Mouse (Mus musculus) hindbrain, embryonic 16.5 days (tissue): Measurements from ENCODE around the gene Bag3. TPM values are rescaled to one million over a fixed set of nuclear protein-coding genes. Genes with fewer than 3 reads are reported as not detected.

ENCODE experiments used
- ATAC-seq: fragments of 200-750 bp; cut with Nextera tagmentation; 2 replicates; pipeline ENCODE4 v1.8.0; 2017; ENCODE audit warnings: moderate TSS enrichment, moderate library complexity
- H3K27ac ChIP-seq: fragments of 300-500 bp; sonication (generic); 2 replicates; pipeline ENCODE4 v1.5.1; 2014; ENCODE audit warnings: low read depth, mild to moderate bottlenecking, control low read depth, low read length, moderate library complexity
- H3K27me3 ChIP-seq: fragments of 300-500 bp; sonication (generic); replicated peaks from 2 replicates; pipeline ENCODE4 v1.6.1; 2014; ENCODE audit warnings: low read length; ENCODE audit not compliant: control insufficient read depth, insufficient read depth
- H3K36me3 ChIP-seq: fragments of 300-500 bp; sonication (generic); 2 replicates; pipeline ENCODE4 v1.6.1; 2014; ENCODE audit warnings: mild to moderate bottlenecking, low read length, moderate library complexity, mixed read lengths; ENCODE audit not compliant: control insufficient read depth, insufficient read depth
- H3K4me1 ChIP-seq: fragments of 300-500 bp; sonication (generic); 2 replicates; pipeline ENCODE4 v1.6.1; 2014; ENCODE audit warnings: low read depth, low read length; ENCODE audit not compliant: control insufficient read depth, insufficient read depth
- H3K4me2 ChIP-seq: fragments of 300-500 bp; sonication (generic); 2 replicates; pipeline ENCODE4 v1.6.1; 2014; ENCODE audit warnings: mild to moderate bottlenecking, low read length, control low read depth, moderate library complexity
- H3K4me3 ChIP-seq: fragments of 300-500 bp; sonication (generic); 2 replicates; pipeline ENCODE4 v1.5.1; 2014; ENCODE audit warnings: mild to moderate bottlenecking, low read length, control low read depth, moderate library complexity
- H3K9ac ChIP-seq: fragments of 300-500 bp; sonication (generic); 2 replicates; pipeline ENCODE4 v1.6.1; 2014; ENCODE audit warnings: low read depth, mild to moderate bottlenecking, control low read depth, low read length, moderate library complexity
- H3K9me3 ChIP-seq: fragments of 300-500 bp; sonication (generic); 2 replicates; pipeline ENCODE4 v1.6.1; 2014; ENCODE audit warnings: mild to moderate bottlenecking, low read length, moderate library complexity; ENCODE audit not compliant: control insufficient read depth
- WGBS: fragments of 180-500 bp; shearing (Covaris S2); extraction: QIAGEN DNeasy Blood & Tissue Kit; methylation state at CpG from one replicate; pipeline ENCODE4 v1.1.7; 2014; 5-methylcytosine and 5-hydroxymethylcytosine counted together
- polyA plus RNA-seq: library from polyadenylated mRNA; unstranded; fragments of >200 nt; fragmentation: Nextera tagmentation; extraction: Ambion mirVana; gene quantifications from 2 replicates; pipeline ENCODE4 v1.2.1, GENCODE M21; 2015

The Bag3 gene
- polyA plus RNA-seq, 1 experiment from 2014 or later, result 2.7 TPM

- WGBS, result 69% methylated on average over 9 of the region's 9 CpGs
- peak overlapping the region; percentile 27; the same call in 1 of the 2 replicates for H3K27ac ChIP-seq
- H3K9ac ChIP-seq, result no peak overlapping the region
Observed at GRCm38 (mm10) chr7:128541186-128541585, 17.8 kb downstream of the Bag3 start.

GRCm38 (mm10) chr7:128541771-128542170, 18.4 kb downstream of the Bag3 start:
- ATAC-seq, result no peak
- Histone ChIP-seq H3K27ac (no peak overlapping the region), H3K9me3 (no peaks in the 10 kb centered on the region), H3K4me2 (no peak overlapping the region), H3K4me3 (no peak overlapping the region), H3K4me1 (peaks cover 7% of the 10 kb centered on the region; the same call in 1 of the 2 replicates), H3K27me3 (no peaks in the 10 kb centered on the region), H3K36me3 (no peaks in the 10 kb centered on the region), H3K9ac (no peak overlapping the region)
- 74% methylated on average over 17 of the region's 17 CpGs for WGBS

More at GRCm38 (mm10) chr7:128541186-128541585, 17.8 kb downstream of the Bag3 start:
- ATAC-seq, result no peak
- no peaks in the 10 kb centered on the region for H3K9me3 ChIP-seq
- no peak overlapping the region for H3K4me3 ChIP-seq
- no peak overlapping the region for H3K4me2 ChIP-seq
- no peaks in the 10 kb centered on the region for H3K36me3 ChIP-seq
- H3K4me1 ChIP-seq, result peaks cover 7% of the 10 kb centered on the region; the same call in 1 of the 2 replicates
- H3K27me3 ChIP-seq, result no peaks in the 10 kb centered on the region

- no peaks in the 10 kb centered on the region for H3K27me3 ChIP-seq
- no peak for ATAC-seq
- no peak overlapping the region for H3K4me3 ChIP-seq
Observed at GRCm38 (mm10) chr7:128542488-128542887, 19.1 kb downstream of the Bag3 start.

GRCm38 (mm10) chr7:128543148-128543855, 19.9 kb downstream of the Bag3 start:
- Histone ChIP-seq H3K36me3 (no peaks in the 10 kb centered on the region), H3K4me3 (no peak overlapping the region), H3K9ac (no peak overlapping the region), H3K9me3 (no peaks in the 10 kb centered on the region), H3K4me1 (peaks cover 5% of the 10 kb centered on the region; the same call in 1 of the 2 replicates), H3K27ac (no peak overlapping the region), H3K4me2 (no peak overlapping the region), H3K27me3 (no peaks in the 10 kb centered on the region)
- ATAC-seq, result no peak
- 68% methylated on average over 14 of the region's 14 CpGs for WGBS

More at GRCm38 (mm10) chr7:128542488-128542887, 19.1 kb downstream of the Bag3 start:
- Histone ChIP-seq H3K4me2 (no peak overlapping the region), H3K9ac (no peak overlapping the region), H3K9me3 (no peaks in the 10 kb centered on the region), H3K4me1 (peaks cover 7% of the 10 kb centered on the region; the same call in 1 of the 2 replicates), H3K36me3 (no peaks in the 10 kb centered on the region), H3K27ac (no peak overlapping the region)
- WGBS, result 79% methylated on average over 4 of the region's 4 CpGs

- no peaks in the 10 kb centered on the region for H3K27me3 ChIP-seq
- no peak overlapping the region for H3K27ac ChIP-seq
- H3K9me3 ChIP-seq, result no peaks in the 10 kb centered on the region
- H3K4me2 ChIP-seq, result no peak overlapping the region
- H3K4me1 ChIP-seq, result peaks cover 5% of the 10 kb centered on the region; the same call in 1 of the 2 replicates
- no peaks in the 10 kb centered on the region for H3K36me3 ChIP-seq
- WGBS, result 81% methylated on average over 3 of the region's 3 CpGs
- no peak overlapping the region for H3K9ac ChIP-seq
- ATAC-seq, result no peak
- H3K4me3 ChIP-seq, result no peak overlapping the region
Observed at GRCm38 (mm10) chr7:128543961-128544360, 20.5 kb downstream of the Bag3 start.

- peaks cover 5% of the 10 kb centered on the region; the same call in 1 of the 2 replicates for H3K4me1 ChIP-seq
- H3K27me3 ChIP-seq, result no peaks in the 10 kb centered on the region
- H3K9ac ChIP-seq, result no peak overlapping the region
- no peaks in the 10 kb centered on the region for H3K9me3 ChIP-seq
- no peak overlapping the region for H3K4me3 ChIP-seq
- H3K4me2 ChIP-seq, result no peak overlapping the region
- no peak for ATAC-seq
- no peaks in the 10 kb centered on the region for H3K36me3 ChIP-seq
- 74% methylated on average over 7 of the region's 7 CpGs for WGBS
- no peak overlapping the region for H3K27ac ChIP-seq
Observed at GRCm38 (mm10) chr7:128544566-128545262, 21.3 kb downstream of the Bag3 start.

- Histone ChIP-seq H3K4me2 (no peak overlapping the region), H3K27ac (no peak overlapping the region), H3K27me3 (no peaks in the 10 kb centered on the region), H3K36me3 (no peaks in the 10 kb centered on the region), H3K9me3 (no peaks in the 10 kb centered on the region), H3K4me3 (no peak overlapping the region), H3K9ac (no peak overlapping the region), H3K4me1 (peaks cover 12% of the 10 kb centered on the region)
- no peak for ATAC-seq
- 93% methylated on average over 8 of the region's 8 CpGs for WGBS
Observed at GRCm38 (mm10) chr7:128546031-128546430, 22.6 kb downstream of the Bag3 start.

GRCm38 (mm10) chr7:128549137-128549536, 25.7 kb downstream of the Bag3 start:
- 56% methylated on average over 4 of the region's 4 CpGs for WGBS
- H3K9me3 ChIP-seq, result no peaks in the 10 kb centered on the region
- H3K27ac ChIP-seq, result peak overlapping the region; percentile 80; the same call in 1 of the 2 replicates
- H3K4me3 ChIP-seq, result no peak overlapping the region
- no peak overlapping the region for H3K4me2 ChIP-seq
- H3K27me3 ChIP-seq, result no peaks in the 10 kb centered on the region
- no peak for ATAC-seq
- H3K4me1 ChIP-seq, result peaks cover 15% of the 10 kb centered on the region
- no peak overlapping the region for H3K9ac ChIP-seq
- H3K36me3 ChIP-seq, result no peaks in the 10 kb centered on the region
